Mouse (Mus musculus): Measurements from ENCODE around the gene Tacstd2. TPM values are rescaled to one million over a fixed set of nuclear protein-coding genes. Genes with fewer than 3 reads are reported as not detected.
"Not testable (repeated sequence)": the region's sequence is repeated elsewhere in the genome, so short reads cannot be mapped to it uniquely, and the experiment has no call there.

The Tacstd2 gene
- polyA plus RNA-seq, 1 experiment from 2014 or later, result 19.7 TPM

DNA sequence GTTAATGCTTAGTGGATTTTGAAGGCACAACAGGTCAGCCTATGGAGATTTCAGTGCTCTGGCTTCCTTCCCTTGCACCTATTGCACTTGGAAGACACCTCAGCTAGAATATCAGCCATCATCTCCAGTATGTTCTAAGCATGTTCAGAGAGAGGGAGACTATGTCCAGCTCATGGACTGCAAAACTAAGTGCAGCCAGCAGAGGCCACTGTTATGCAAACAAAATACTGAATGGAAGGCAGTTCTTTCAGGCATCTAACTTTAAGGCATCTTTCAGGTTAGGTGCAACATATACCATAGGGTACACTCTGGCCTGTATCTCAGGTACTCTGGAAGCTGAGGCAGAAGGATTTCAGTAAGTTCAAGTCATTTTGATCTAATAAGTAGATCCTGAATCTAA lies 24.8 kb downstream of the Tacstd2 start:
- Histone ChIP-seq H3K27me3 (no peaks in the 10 kb centered on the region), H3K36me3 (no peaks in the 10 kb centered on the region), H3K27ac (no peak overlapping the region), H3K9ac (replicated peaks) (no peak overlapping the region), H3K4me1 (replicated peaks) (no peaks in the 10 kb centered on the region), H3K4me2 (no peak overlapping the region), H3K4me3 (replicated peaks) (no peak overlapping the region), H3K9me3 (no peaks in the 10 kb centered on the region)
- ATAC-seq (ENCODE audit: insufficient number of reproducible peaks, insufficient read depth, low FRiP score, low TSS enrichment, low read depth), result no peak

DNA sequence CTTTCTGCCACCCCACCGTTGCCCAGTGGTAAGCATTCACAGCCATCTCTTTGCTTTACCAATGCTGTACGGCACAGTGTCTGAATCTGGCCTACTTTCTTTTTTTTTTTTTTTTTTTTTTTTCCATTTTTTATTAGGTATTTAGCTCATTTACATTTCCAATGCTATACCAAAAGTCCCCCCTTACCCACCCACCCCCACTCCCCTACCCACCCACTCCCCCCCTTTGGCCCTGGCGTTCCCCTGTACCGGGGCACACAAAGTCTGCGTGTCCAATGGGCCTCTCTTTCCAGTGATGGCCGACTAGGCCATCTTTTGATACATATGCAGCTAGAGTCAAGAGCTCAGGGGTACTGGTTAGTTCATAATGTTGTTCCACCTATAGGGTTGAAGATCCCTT lies 33.7 kb downstream of the Tacstd2 start:
- H3K4me2 ChIP-seq; H3K27me3 ChIP-seq; H3K9ac ChIP-seq (replicated peaks); H3K4me1 ChIP-seq (replicated peaks); H3K4me3 ChIP-seq (replicated peaks); ATAC-seq (ENCODE audit: insufficient number of reproducible peaks, insufficient read depth, low FRiP score, low TSS enrichment, low read depth); H3K9me3 ChIP-seq; H3K27ac ChIP-seq; H3K36me3 ChIP-seq: not testable (repeated sequence)
- WGBS, result 91% methylated on average over 2 of the region's 6 CpGs

DNA sequence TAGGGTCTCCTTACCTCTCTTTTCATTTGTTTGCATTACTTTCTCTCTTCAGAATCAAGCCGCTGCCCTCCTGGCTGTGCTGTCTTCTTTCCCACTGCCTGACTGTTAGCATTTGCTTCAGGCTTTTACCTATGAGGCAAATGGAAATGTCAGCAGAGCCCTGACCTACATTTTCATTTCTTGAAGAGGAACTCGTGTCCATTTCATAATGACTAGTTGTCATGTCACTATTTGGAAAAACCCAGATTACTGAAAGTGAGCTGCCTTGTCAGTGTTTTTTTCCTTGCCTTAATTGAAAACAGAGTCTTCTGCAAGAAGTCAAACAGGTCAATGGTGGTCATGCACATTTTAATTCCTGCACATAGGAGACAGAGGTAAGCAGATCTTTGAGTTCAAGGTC lies 43.8 kb downstream of the Tacstd2 start, which contains the start of gene Il23r:
Il23r (minus strand) TSS at position 101 of the 400 bp plus-strand sequence.
- no peaks in the 10 kb centered on the region for H3K27me3 ChIP-seq
- WGBS, result 79% methylated on average over 2 of the region's 2 CpGs
- ATAC-seq (ENCODE audit: insufficient number of reproducible peaks, insufficient read depth, low FRiP score, low TSS enrichment, low read depth), result no peak
- H3K4me3 ChIP-seq (replicated peaks), result no peak within 1 kb of the TSS
- no peaks in the 10 kb centered on the region for H3K4me1 ChIP-seq (replicated peaks)
- H3K9me3 ChIP-seq, result no peaks in the 10 kb centered on the region
- H3K27ac ChIP-seq, result no peak within 1 kb of the TSS
- H3K4me2 ChIP-seq, result no peak within 1 kb of the TSS
- H3K9ac ChIP-seq (replicated peaks), result no peak within 1 kb of the TSS
- H3K36me3 ChIP-seq, result no peaks in the 10 kb centered on the region

Other genes starting within 250 kb of the Tacstd2 start
- not detected in 2 replicates for gene Il12rb2, start 159.6 kb downstream of the Tacstd2 start, polyA plus RNA-seq (2016; fragmentation: Nextera tagmentation; extraction: Ambion mirVana)
- gene Il23r, start 43.9 kb downstream of the Tacstd2 start, polyA plus RNA-seq (2016; fragmentation: Nextera tagmentation; extraction: Ambion mirVana), result not detected in 2 replicates